Mouse (Mus musculus) myocyte (in vitro differentiated cells): ENCODE measurements at regions not wholly inside any gene's neighbourhood (a gene's known extent, or its start where the extent isn't known, plus 50 kb on each side); places are given as distances from the start of the nearest gene placed in this dataset.

Experiments
- CEBPB ChIP-seq: IDR thresholded peaks from 2 replicates; pipeline ENCODE4 v1.6.1; 2011; ENCODE audit warnings: mild to moderate bottlenecking, moderate library complexity; ENCODE audit not compliant: poor library complexity, insufficient read depth, severe bottlenecking
- E2F4 ChIP-seq: IDR thresholded peaks from one replicate; pipeline ENCODE4 v1.6.1; 2011; ENCODE audit warnings: mild to moderate bottlenecking, control low read depth, moderate library complexity; ENCODE audit not compliant: insufficient read depth
- MAX ChIP-seq: IDR thresholded peaks from one replicate; pipeline ENCODE4 v1.6.1; 2011; ENCODE audit warnings: low read depth, mild to moderate bottlenecking, control low read depth
- MYOD1 ChIP-seq, 3 experiments: IDR thresholded peaks; one replicate each; pipeline ENCODE4 v1.6.1; 2011; ENCODE audit warnings: control low read depth in 2 of 3, low read depth in 2 of 3, mild to moderate bottlenecking in 2 of 3, moderate library complexity in 1 of 3; ENCODE audit not compliant: insufficient read length in 2 of 3, control insufficient read depth in 1 of 3
- MYOG ChIP-seq, 3 experiments: IDR thresholded peaks; one replicate each; pipeline ENCODE4 v1.6.1; 2011; ENCODE audit warnings: control low read depth in 2 of 3, low read depth in 2 of 3, mild to moderate bottlenecking in 2 of 3; ENCODE audit not compliant: insufficient read length in 2 of 3, control insufficient read depth in 1 of 3, insufficient read depth in 1 of 3
- POLR2A ChIP-seq: IDR thresholded peaks from one replicate; pipeline ENCODE4 v1.6.1; 2011; ENCODE audit warnings: low read depth, mild to moderate bottlenecking, control low read depth, moderate library complexity; ENCODE audit not compliant: insufficient read length
- POLR2AphosphoS2 ChIP-seq: IDR thresholded peaks from one replicate; pipeline ENCODE4 v1.6.1; 2011; ENCODE audit warnings: low read depth, control low read depth; ENCODE audit not compliant: insufficient read length
- REST ChIP-seq: IDR thresholded peaks from one replicate; pipeline ENCODE4 v1.6.1; 2011; ENCODE audit warnings: mild to moderate bottlenecking, control low read depth, moderate library complexity; ENCODE audit not compliant: insufficient read depth, insufficient read length
- SRF ChIP-seq: IDR thresholded peaks from one replicate; pipeline ENCODE4 v1.6.1; 2011; ENCODE audit warnings: low read depth; ENCODE audit not compliant: control insufficient read depth, insufficient read length
- TCF12 ChIP-seq: IDR thresholded peaks from one replicate; pipeline ENCODE4 v1.6.1; 2011; ENCODE audit warnings: mild to moderate bottlenecking, control low read depth; ENCODE audit not compliant: poor library complexity, insufficient read depth, severe bottlenecking
- TCF3 ChIP-seq: IDR thresholded peaks from one replicate; pipeline ENCODE4 v1.6.1; 2011; ENCODE audit warnings: low read depth, control low read depth; ENCODE audit not compliant: insufficient read length
- USF1 ChIP-seq: IDR thresholded peaks from one replicate; pipeline ENCODE4 v1.6.1; 2011; ENCODE audit warnings: low read depth, mild to moderate bottlenecking, control low read depth, moderate library complexity

GRCm38 (mm10) chr4:142303374-142304020, 64.3 kb upstream of the Kazn start:
- TF ChIP-seq POLR2A (no peak), USF1 (no peak), TCF12 (no peak), E2F4 (no peak), CEBPB (no peak), MYOD1 (IDR thresholded peaks at IDR 0.05; ENCODE audit: control insufficient read depth in 1 of 3, insufficient read length in 2 of 3, low read depth in 2 of 3) (no peak), MYOG (IDR thresholded peaks at IDR 0.05; ENCODE audit: control insufficient read depth in 1 of 3, insufficient read depth in 1 of 3, insufficient read length in 2 of 3, low read depth in 2 of 3) (no peak), MAX (no peak), POLR2AphosphoS2 (no peak), SRF (no peak), REST (no peak), TCF3 (no peak)
